Mouse (Mus musculus) liver, embryonic 14.5 days (tissue): ENCODE results near the gene Rtn4r. TPM values are rescaled to one million over a fixed set of nuclear protein-coding genes. Genes with fewer than 3 reads are reported as not detected.

Source experiments
- ATAC-seq: fragments of 200-750 bp; cut with Nextera tagmentation; 2 replicates; pipeline ENCODE4 v1.8.0; 2017; ENCODE audit warnings: moderate number of reproducible peaks, mild to moderate bottlenecking, moderate library complexity; ENCODE audit not compliant: insufficient read depth
- DNase-seq, 3 experiments: peaks; one replicate each; pipeline ENCODE4 v3.0.0-alpha.2; 2012 to 2013; ENCODE audit warnings: low read depth in 3 of 3, low spot score in 3 of 3
- H3K27ac ChIP-seq: fragments of 300-500 bp; sonication (generic); 2 replicates; pipeline ENCODE4 v1.5.1; 2014; ENCODE audit warnings: moderate library complexity, mild to moderate bottlenecking, control low read depth, inconsistent platforms
- H3K27me3 ChIP-seq: fragments of 300-500 bp; sonication (generic); 2 replicates; pipeline ENCODE4 v1.6.1; 2014; ENCODE audit warnings: mild to moderate bottlenecking, low read length, moderate library complexity; ENCODE audit not compliant: control insufficient read depth, insufficient read depth
- H3K36me3 ChIP-seq: fragments of 300-500 bp; sonication (generic); replicated peaks from 2 replicates; pipeline ENCODE4 v1.6.1; 2014; ENCODE audit warnings: low read depth; ENCODE audit not compliant: control insufficient read depth, insufficient read depth
- H3K4me1 ChIP-seq, 2 experiments: fragments of 200-500 bp in 1 of 2; fragments of 300-500 bp in 1 of 2; sonication (generic) in 1 of 2; replicated peaks; 2 replicates each; pipeline ENCODE4 v1.6.1; 2012 to 2014; ENCODE audit warnings: antibody characterized with exemption in 1 of 2, inconsistent platforms in 1 of 2, low read length in 1 of 2; ENCODE audit not compliant: control insufficient read depth in 2 of 2, insufficient read depth in 2 of 2
- H3K4me2 ChIP-seq: fragments of 300-500 bp; sonication (generic); 2 replicates; pipeline ENCODE4 v1.6.1; 2014; ENCODE audit warnings: low read depth, mild to moderate bottlenecking, control low read depth, moderate library complexity
- H3K4me3 ChIP-seq, 2 experiments: fragments of 200-500 bp in 1 of 2; fragments of 300-500 bp in 1 of 2; sonication (generic) in 1 of 2; 2 replicates each; pipeline ENCODE4 v1.5.1; 2012 to 2014; ENCODE audit warnings: low read depth in 2 of 2, low read length in 2 of 2, mild to moderate bottlenecking in 2 of 2, control low read depth in 1 of 2, inconsistent platforms in 1 of 2, moderate library complexity in 1 of 2; ENCODE audit not compliant: insufficient read depth in 1 of 2
- H3K9ac ChIP-seq: fragments of 300-500 bp; sonication (generic); replicated peaks from 2 replicates; pipeline ENCODE4 v1.6.1; 2014; ENCODE audit warnings: mild to moderate bottlenecking, control low read depth, moderate library complexity
- H3K9me3 ChIP-seq: fragments of 300-500 bp; sonication (generic); 2 replicates; pipeline ENCODE4 v1.6.1; 2016; ENCODE audit warnings: low read length, mixed read lengths; ENCODE audit not compliant: control insufficient read depth
- CTCF ChIP-seq: IDR thresholded peaks from 2 replicates; pipeline ENCODE4 v1.5.1; 2016; ENCODE audit warnings: antibody characterized with exemption, low read depth, control low read depth
- EP300 ChIP-seq: IDR thresholded peaks from 2 replicates; pipeline ENCODE4 v1.6.1; 2016; ENCODE audit warnings: antibody characterized with exemption, low read depth
- WGBS: fragments of 180-500 bp; shearing (Covaris S2); extraction: QIAGEN DNeasy Blood & Tissue Kit; methylation state at CpG from one replicate; pipeline ENCODE4 v1.1.7; 2014; ENCODE audit not compliant: insufficient replicate concordance; 5-methylcytosine and 5-hydroxymethylcytosine counted together
- polyA plus RNA-seq, 2 experiments: library from polyadenylated mRNA; depleted of rRNA in 1 of 2; stranded (reverse) in 1 of 2; unstranded in 1 of 2; fragments of >200 nt; fragmentation: Nextera tagmentation in 1 of 2; extraction: Ambion mirVana in 1 of 2; gene quantifications; 2 replicates each; pipeline versions ENCODE4 v1.2.1 to v1.2.3; 2012 to 2014

Rtn4r gene
- polyA plus RNA-seq, 2 experiments = 0.46 to 0.52 TPM

- Histone ChIP-seq H3K4me1 (no peaks in the 10 kb centered on the region; a peak in 1 of 4 replicates), H3K27me3 (peaks cover 26% of the 10 kb centered on the region), H3K36me3 (no peaks in the 10 kb centered on the region), H3K4me2 (no peak overlapping the region), H3K9ac (no peak overlapping the region), H3K9me3 (no peaks in the 10 kb centered on the region), H3K27ac (no peak overlapping the region), H3K4me3 (no peak overlapping the region)
- DNase-seq = no peak
- TF ChIP-seq CTCF = no peak
- no peak for TF ChIP-seq EP300
- ATAC-seq = no peak
- WGBS = 56% methylated on average over 1 of the region's 1 CpGs
Measured at GRCm38 (mm10) chr16:18132026-18132425, 4.6 kb downstream of the Rtn4r start.

- Histone ChIP-seq H3K36me3 (no peaks in the 10 kb centered on the region), H3K27ac (no peak overlapping the region), H3K27me3 (peaks cover 21% of the 10 kb centered on the region), H3K4me3 (no peak overlapping the region), H3K4me2 (no peak overlapping the region), H3K4me1 (no peaks in the 10 kb centered on the region; a peak in 1 of 4 replicates), H3K9me3 (no peaks in the 10 kb centered on the region), H3K9ac (no peak overlapping the region)
- WGBS = 56% methylated on average over 3 of the region's 3 CpGs
- TF ChIP-seq CTCF (no peak), EP300 (no peak)
- no peak for ATAC-seq
- DNase-seq = no peak
Measured at GRCm38 (mm10) chr16:18132575-18132974, 5.1 kb downstream of the Rtn4r start.

GRCm38 (mm10) chr16:18133133-18133920 is 5.9 kb downstream of the Rtn4r start:
- Histone ChIP-seq H3K4me1 (no peaks in the 10 kb centered on the region; a peak in 1 of 4 replicates), H3K27ac (no peak overlapping the region), H3K4me3 (no peak overlapping the region), H3K27me3 (peaks cover 13% of the 10 kb centered on the region), H3K36me3 (no peaks in the 10 kb centered on the region), H3K9me3 (no peaks in the 10 kb centered on the region), H3K4me2 (no peak overlapping the region), H3K9ac (no peak overlapping the region)
- ATAC-seq = no peak
- WGBS = 58% methylated on average over 5 of the region's 5 CpGs
- TF ChIP-seq CTCF = no peak
- TF ChIP-seq EP300 = no peak
- no peak for DNase-seq

GRCm38 (mm10) chr16:18135196-18135595 is 7.8 kb downstream of the Rtn4r start:
- Histone ChIP-seq H3K27ac (no peak overlapping the region), H3K4me3 (no peak overlapping the region), H3K4me2 (no peak overlapping the region), H3K36me3 (no peaks in the 10 kb centered on the region), H3K9ac (no peak overlapping the region), H3K27me3 (no peaks in the 10 kb centered on the region), H3K4me1 (no peaks in the 10 kb centered on the region; a peak in 1 of 4 replicates), H3K9me3 (no peaks in the 10 kb centered on the region)
- ATAC-seq (no peak), DNase-seq (no peak)
- no peak for TF ChIP-seq EP300
- TF ChIP-seq CTCF = no peak
- 64% methylated on average over 5 of the region's 5 CpGs for WGBS

GRCm38 (mm10) chr16:18136015-18136414 is 8.6 kb downstream of the Rtn4r start:
- TF ChIP-seq CTCF (no peak), EP300 (no peak)
- Histone ChIP-seq H3K4me3 (no peak overlapping the region), H3K4me2 (no peak overlapping the region), H3K4me1 (no peaks in the 10 kb centered on the region; a peak in 1 of 4 replicates), H3K9ac (no peak overlapping the region), H3K36me3 (no peaks in the 10 kb centered on the region), H3K9me3 (no peaks in the 10 kb centered on the region), H3K27ac (no peak overlapping the region), H3K27me3 (no peaks in the 10 kb centered on the region)
- 59% methylated on average over 7 of the region's 7 CpGs for WGBS
- peak; percentile 25 to 35 (median 31) for DNase-seq
- ATAC-seq = peak; percentile 88
